In the genomic region with DNA sequence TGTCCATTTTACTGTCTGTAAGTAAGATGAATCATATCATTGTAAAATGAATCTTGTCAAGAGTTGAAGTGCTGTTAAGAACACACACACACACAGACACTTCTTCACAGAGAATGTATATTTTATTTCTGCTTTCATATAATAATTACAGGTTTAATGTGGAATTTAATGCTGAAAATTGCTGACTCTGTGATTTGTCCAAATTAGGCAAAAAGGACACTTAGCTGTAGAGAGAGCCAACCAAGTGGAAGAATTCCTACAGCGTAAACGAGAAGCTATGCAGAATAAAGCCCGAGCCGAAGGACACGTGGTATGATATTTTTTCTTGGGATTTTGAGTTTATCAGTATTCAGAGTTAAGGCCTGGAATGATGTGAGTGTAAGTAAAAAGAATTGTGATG, we compare ENCODE assay signal across 17 mouse cellular contexts.
"Had no signal": no experiment of that assay in that cellular context is flagged by ENCODE, and none has a peak within 500 bp of the region (broad histone marks: within the 10 kb centered on the region; RNA-seq: fewer than 3 reads in every experiment).

No protein-coding gene starts in this region.

- DNase-seq: retina, postnatal 1 day; right cerebral cortex, adult 18-20 months; right cerebral cortex, postnatal 14 days; right cerebral cortex, postnatal 25 days; right cerebral cortex, postnatal 4 days; spleen, adult 18-20 months; thymus, adult 18-20 months; thymus, adult 2 months; thymus, postnatal 14 days; thymus, postnatal 25 days; thymus, postnatal 36 days; thymus, postnatal 4 days had no signal

- H3K9me3 ChIP-seq: neural tube, embryonic 12.5 days; neural tube, embryonic 13.5 days; neural tube, embryonic 15.5 days; stomach, embryonic 15.5 days had no signal

- H3K9ac ChIP-seq: neural tube, embryonic 12.5 days; neural tube, embryonic 13.5 days; neural tube, embryonic 15.5 days; stomach, embryonic 15.5 days had no signal

- H3K4me1 ChIP-seq: neural tube, embryonic 12.5 days; stomach, embryonic 15.5 days had no signal

- H3K27me3 ChIP-seq: neural tube, embryonic 12.5 days; neural tube, embryonic 13.5 days; neural tube, embryonic 15.5 days; stomach, embryonic 15.5 days had no signal

- H3K36me3 ChIP-seq: stomach, embryonic 15.5 days had no signal

- H3K4me3 ChIP-seq: neural tube, embryonic 12.5 days; neural tube, embryonic 13.5 days; neural tube, embryonic 15.5 days; stomach, embryonic 15.5 days had no signal

- H3K4me2 ChIP-seq: neural tube, embryonic 12.5 days; neural tube, embryonic 13.5 days; neural tube, embryonic 15.5 days; stomach, embryonic 15.5 days had no signal

- H3K27ac ChIP-seq: neural tube, embryonic 12.5 days; neural tube, embryonic 13.5 days; neural tube, embryonic 15.5 days; stomach, embryonic 15.5 days; stomach, postnatal 0 days had no signal
